Mouse (Mus musculus): ENCODE measurements around the gene Rgmb.
A peak's percentile ranks its signal among the peaks of the same experiment; 100 is the strongest.

Gene Rgmb

DNA sequence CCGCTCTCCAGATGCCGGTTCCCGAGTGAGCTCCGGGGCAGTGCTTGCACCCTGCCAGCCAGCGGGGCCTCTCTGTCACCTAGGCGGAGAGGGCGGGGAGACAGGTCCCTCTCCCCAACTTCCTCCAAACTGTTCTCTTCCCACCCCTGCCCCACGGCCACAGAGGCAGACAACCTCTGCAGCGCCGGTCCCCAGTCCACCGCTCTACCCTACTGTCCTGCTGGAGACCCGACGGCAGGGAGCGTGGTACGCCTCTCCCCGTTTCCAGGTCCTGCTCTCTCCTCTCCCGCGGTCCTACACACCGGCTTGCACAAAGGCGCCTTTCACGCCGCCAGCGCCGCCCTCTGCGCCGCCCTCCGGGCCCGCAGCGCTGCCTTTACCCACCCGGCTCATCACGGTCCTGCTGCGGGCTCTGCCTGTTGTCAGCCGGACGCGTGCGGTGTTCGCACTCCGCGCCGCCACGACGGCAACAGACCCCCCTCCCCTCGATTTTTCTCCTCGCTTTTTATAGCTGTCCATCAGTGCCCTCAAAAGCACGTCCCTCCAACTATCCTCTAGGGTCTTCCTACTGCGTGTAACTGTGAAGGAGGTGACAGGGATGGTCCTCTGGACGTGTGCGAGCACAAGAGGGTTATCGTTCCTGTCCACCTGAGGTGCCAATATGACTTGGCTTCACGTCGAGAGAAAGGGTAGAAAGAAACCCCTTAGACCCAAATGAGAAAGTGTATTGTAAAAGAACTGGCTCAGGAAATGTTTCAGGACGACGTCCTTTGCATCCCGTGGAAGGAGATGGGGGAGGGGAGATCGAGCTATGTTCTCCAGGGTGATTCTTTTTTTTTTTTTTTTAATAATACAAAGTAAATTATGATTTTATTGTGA lies at the start of gene Rgmb:
Rgmb (minus strand) TSS at position 274 of the 879 bp plus-strand sequence.
- no peak for DNase-seq

DNA sequence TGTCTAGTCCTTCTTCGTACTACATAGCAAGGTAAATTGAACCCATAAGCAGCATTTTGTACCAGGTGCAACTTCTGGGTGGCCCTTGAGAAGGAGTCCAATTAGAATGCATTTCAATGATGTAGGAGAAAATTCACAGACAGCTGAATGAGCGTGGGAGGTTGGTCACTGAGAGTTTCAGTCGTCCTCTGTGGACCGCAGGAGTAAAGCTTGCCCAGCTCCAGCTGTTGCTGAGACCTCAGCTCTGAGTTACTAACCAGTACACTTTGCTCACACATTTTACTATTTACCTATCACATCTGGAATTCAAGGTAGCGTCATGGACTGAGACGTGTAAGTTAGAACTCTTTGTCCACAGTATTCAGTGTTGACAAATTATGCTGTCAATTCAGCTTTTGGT lies 43.9 kb upstream of the Rgmb start:
- no peak for DNase-seq

DNA sequence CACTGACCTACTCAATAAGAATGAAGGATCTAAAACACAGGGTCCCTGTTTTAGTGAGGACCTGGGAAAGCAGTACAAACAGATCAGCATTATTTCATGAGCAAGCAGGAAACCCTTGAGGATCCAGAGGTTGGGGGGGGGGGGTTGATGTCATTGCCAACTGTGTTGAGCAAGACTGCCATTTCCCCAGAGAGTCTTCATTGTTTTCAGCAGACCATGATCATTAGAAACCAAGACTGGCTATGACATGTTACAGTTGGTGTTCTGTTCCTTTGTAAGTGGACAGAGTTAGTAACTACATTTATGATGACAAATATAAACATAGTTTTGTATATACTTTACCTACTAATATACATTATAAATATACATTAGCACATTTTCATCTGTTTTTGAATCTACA lies 41.3 kb upstream of the Rgmb start:
- no peak for DNase-seq

DNA sequence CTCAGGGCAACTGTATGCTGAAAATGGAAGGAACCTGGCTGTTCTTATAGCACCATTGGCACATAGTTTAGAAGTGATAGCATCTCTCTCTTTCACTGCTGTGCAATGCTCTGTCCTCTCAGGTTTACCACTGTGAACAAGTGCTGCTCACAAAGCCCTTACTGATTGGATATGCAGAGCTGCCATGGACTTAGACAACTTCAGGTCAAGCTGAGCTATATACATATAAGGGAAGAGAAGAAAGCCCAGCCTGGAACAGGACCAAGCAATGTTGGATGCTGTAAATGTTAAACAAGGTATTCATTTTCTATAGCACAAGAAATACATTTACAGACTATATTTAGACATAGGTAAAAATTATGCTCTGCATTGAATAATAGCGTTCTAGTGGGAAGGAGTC lies 34.4 kb upstream of the Rgmb start:
- no peak for DNase-seq

DNA sequence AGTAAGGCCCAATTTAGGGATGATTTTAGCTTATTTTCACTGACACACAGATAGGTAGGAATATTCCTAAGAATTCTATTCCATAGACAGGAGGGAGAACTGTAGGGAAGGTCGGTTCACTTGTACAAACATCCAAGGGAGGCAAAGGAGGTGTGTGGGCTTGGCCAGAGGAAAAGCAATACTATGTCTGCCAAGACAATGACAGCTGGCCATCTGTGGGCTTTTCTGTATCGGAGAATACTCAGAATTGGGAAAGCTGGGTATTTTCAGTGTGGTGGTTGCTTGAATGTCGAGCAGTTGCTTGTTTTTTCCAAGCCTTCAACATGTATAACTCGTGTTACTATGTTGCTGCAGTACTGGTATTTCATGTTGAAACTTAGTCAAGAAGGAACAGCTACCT lies 31.5 kb upstream of the Rgmb start:
- DNase-seq = no peak

DNA sequence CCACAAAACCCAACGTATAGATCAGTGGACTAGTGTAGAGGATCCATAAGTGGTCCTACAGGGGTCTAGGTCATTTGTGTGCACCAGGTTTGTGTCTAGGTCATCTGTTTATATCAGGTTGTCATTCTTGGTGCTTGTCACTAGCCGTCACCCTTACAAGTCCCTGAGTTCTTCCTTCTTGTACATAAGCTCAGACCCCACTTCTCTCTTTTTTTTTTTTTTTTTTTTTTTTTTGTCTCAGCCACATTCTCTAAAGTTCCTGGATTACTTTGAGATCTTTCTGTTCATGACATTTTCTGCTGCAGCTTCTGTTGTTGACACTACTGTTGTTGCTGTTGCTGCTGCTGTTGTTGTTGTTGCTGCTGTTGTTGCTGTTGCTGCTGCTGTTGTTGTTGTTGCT lies 22.3 kb upstream of the Rgmb start:
- DNase-seq = no peak

DNA sequence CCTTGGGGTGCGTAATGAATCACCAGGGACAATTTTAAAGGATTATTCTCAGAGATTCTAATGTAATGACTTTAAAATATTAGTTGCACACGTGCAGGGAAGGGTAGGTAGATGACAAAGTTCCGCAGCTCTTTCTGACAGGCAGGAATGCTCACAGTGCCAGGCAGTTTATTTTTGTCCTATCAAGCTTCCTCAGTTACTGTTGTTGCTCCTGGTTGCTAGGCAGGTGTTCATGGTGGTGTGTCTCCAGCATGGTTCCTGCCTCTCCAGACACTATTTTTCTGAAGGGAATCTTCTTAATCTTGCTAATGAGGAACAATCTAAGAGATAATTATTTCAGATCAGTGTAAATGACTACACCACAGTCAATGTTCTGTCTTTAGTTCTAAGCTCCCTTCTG lies 19.7 kb upstream of the Rgmb start:
- no peak for DNase-seq

DNA sequence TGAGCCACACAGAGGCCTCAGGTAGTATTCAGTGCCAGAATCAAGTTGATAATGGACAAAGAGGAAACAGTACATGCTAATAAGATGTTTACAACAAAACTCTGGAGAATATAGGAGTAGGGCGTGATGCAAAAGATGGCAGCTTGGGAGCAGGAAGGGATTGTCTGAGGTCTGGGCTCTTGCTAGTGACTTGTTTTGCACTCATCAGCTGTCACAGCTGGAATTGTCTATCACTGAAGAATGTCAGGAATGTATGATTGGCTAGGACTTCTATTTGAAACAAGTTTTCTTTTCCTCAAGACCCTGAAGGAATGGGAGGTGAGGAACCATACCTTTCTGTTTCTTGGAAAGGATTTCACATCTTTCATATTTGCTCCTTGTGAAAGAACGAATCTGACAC lies 10.6 kb upstream of the Rgmb start:
- DNase-seq = no peak

DNA sequence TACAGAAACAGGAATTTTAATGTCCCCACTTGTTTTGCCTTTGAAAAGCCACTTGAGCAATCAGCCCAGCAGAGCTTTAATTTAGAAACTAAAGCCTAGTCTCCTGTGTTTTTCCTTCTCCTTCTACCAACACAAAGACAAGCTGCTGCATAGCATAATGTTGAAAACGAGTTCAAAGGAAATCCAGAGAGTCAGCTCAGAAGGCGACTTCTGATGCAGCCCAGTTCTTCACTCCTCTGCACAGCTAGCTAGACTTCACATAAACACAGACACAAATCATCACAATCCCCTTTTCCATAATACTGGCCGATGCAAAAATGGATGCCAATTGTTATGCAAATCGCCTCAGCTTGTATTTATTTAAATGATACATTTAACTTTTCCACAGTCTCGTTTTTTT lies 1.6 kb upstream of the Rgmb start:
- no peak for DNase-seq

DNA sequence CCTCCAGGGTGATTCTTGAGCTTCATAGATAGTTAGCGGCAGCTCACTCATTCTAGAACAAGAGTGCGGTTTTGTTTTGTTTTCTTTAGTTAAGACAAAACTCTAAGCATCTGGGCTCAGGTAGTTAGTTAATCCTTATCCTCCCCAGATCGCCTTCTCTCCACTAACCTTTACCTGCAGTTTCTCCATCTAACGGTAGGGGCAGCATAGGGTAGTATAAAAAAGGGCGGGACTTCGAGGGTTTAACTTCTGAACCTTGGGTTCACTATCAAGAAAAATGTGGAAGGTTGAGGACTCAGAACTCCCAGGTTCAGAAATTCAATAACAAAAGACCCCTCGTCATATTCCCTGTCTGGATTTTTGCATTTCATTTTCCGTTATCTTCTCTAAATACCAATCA lies 971 bp upstream of the Rgmb start:
- DNase-seq = peak in 1 of 2 experiments; percentile 62

DNA sequence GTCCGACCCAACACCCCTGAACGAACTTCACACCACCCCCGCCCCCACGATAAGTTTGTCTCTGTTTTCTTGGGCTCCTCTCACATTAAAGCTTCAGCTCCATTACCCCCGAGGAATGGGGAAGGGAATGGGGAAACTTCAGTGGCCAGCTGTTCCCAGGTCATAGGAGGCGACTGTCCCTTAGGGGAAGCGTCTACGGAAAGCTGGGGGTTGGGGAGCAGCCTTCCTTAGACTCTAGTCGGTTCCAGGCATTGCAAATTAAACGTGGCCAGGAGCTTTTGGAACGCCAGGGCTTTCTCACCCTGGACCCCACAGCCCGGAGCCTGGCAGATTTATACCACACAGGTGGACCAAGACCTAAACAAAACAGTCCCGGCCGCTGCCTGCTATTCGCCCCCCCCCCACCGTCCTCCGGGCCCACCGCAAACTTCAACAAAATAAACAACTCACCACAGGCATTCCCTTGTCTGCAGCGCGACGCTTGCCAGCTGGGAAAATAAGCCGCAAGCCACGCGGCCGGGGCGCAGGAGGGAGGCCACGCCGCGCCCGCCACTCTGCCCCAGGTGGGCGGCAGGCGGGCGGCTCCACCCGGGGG lies 571 bp downstream of the Rgmb start:
- DNase-seq = no peak

DNA sequence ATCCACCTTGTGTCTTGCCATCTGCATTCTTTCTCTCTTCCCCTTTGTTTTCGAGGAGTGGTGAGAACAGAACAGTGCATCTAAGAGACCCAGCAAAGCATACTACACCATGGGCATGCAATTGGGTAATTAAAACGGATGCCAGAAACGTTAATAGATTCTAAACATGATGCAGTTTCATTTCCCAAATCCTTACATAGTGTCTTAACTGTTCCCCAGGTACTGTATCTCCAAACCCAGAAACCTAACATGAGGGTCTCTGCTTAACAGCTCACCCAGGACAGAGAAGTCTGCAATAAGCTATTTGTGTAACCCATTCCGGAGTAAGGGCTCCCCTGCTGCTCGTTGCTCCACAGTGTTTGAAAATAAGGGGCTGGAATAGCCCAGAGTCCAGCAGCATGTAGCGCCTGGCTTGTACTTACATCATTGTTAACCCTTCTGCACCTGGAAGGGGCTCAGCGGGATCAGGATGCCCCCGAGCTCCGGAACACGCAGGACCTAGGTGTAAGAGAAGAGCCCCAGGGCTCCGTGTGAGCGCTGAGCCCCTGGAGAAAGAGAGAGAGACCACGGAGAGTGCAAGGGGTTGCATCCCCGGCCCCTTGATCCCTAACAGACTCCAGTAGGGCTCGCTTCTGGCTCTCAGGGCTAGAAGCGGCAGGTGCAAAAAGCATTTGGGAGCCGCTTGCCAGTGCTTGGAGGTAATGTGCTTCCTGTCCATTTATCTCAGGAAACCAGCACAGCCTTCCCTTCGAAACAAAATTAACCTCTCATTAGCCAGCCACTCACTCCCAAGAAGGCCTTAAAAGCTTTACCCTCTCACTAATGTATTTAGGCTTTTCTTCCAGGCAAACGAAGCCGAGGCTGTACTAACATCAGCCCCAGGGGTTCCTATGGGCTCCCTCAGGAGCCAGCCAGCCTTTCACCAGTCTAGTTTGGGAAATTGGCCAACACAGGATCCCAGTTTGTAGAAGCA lies 1.4 kb downstream of the Rgmb start:
- no peak for DNase-seq

DNA sequence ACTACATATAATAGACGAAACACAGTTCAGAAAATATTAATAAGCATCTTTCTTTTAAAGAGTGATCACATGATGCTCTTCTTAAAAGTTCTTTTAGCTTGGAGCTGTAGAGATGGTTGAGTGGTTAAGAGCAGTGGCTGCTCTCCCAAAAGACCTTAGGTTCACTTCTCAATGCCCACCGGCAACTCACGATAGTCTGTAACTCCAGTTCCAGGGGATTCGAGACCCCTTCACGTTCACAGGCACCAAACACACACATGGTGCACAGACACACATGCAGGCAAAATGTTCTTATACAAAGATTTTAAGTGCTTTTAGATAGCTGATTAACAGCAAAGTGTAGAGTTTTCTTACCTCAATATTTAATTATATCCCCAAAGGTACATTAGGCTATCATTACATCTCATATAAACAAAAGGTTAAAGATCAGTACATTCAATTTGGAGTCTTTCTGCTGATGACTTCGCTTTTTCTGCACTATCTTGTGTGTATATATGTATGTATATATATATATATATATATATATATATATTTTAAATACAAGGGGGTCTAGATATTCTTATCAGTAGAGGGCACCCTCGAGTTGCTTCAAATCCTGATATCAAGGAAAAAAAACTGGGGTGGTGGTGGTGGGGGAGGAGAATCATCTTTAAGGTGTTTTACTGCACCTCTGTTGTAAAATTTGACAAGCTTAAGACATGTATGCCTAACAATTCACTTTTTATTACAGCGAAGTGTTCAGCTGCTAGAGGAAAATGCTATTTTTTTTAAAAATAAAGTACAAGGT lies 2.5 kb downstream of the Rgmb start:
- DNase-seq = no peak

DNA sequence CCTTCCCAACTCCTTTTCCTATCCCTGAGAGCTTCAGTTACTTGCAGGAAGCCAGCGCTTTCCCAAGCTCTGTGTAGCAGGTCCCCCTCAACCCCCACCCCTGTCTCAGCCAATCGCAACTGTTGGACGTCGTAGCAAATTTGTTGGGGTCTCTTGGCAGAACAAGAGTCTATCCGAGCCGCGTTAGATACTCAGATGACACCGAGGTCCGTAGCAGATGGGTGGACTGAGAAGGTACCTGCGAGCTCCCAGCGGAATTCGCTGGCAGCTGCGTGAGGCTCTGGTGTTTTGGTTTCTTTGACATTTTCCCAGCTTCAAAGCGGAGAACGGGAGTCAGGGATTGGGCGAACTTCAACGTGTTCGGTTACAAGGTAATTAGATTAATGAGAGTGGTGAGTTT lies 3.9 kb downstream of the Rgmb start:
- DNase-seq = no peak

DNA sequence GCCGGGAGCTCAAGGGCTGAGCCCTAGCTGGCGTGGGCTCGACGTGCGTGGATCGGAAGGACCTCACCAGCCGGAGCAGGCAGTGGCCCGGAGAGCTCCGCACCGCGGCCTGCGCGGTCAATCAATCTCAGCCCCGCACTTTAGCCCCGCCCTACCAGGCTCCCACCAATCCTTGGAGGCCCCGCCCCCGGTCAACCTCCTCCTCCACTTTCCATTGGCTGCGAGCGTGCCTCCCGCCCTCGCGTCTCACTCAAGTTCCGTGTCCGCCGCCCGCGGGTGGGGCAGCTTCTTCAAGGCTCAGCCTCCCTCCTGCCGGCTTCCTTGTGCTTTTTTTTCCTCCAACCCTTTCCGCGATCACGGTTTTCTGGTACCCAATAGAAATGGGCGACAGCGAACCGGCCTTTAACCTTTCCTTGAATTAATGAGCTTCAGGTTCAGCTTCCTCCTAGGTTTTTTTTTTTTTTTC lies 4.4 kb downstream of the Rgmb start:
- peak; percentile 100 for DNase-seq

DNA sequence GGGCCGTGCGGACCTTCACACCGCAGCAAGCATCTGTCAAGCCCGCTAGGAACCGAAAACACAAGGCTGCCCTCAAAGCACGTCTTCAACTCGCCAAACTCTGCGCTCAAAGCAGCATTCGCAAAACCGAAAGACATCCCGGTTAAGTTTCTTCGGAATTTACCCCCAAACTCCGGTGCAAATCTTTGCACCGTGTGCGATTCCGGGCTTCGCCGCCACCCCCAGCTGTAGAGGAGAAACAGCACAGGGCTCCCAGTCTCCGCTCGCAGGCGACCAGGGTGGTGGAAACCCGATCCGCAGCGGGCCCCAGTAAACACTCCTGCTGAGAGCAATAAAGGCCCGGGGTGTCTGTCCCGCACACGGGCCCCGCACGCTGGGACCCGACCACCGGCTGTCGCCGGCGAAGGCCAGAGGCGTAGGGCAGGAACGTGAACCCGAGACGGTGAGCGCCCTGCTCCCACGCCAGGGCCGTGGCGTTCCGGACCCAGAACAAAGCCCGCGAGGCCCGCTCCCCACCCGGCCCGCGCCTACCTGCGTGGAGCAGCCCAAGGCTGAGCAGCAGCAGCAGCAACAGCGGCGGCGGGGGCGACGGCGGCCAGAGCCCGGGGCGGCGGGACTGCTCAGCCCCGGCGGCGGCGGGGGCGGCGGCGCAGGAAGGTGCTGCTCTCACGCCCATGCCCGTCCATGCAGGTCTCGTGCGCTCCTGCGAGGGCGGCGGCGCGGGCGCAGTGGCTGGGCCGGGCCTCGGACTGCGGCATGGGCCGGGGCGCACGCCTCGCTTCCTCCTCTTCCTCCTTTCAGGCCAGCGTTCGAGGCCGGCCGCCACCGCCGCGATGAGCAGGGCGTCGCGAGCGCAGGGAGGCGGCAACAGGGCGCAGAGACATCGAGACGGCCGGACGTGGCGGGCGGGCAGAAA lies 5.1 kb downstream of the Rgmb start:
- DNase-seq = peak in 1 of 2 experiments; percentile 49

DNA sequence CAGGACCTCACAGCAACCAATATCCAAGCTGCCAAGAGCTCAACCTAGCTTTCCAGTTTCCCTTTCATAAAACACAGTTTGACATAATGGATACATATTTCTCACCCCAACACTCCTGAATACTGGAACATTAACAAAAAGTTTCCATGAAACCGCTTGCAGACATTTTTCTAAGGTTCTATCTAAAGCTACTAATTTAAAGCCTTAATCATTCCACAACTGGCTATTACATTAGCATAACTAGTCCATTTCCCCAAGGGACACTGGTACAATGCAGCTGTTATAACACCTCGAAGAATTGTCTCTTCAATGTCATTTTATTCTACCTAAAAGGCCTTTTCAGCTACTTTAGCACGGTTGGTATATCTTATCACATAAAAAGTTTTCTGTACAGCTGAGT lies 6.0 kb downstream of the Rgmb start:
- no peak for DNase-seq

DNA sequence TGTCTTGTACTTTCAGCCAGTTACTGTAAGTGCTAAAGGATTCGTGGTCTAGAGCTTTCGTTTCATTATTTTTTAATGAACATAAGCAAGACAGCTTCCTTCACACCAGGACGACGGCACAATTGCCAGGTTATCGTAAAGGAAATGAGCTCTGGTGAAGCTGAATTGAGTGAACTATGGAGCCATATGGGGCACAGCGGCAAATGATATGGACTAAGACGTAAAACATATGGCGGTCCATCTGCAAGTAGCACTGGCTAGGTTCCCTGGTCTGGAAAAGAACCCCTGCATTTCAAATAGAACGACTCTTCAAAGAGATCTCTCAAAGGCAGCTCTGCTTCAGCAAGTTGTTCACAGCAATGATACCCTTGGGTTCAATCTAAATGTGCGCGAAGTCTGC lies 6.5 kb downstream of the Rgmb start:
- DNase-seq = no peak

DNA sequence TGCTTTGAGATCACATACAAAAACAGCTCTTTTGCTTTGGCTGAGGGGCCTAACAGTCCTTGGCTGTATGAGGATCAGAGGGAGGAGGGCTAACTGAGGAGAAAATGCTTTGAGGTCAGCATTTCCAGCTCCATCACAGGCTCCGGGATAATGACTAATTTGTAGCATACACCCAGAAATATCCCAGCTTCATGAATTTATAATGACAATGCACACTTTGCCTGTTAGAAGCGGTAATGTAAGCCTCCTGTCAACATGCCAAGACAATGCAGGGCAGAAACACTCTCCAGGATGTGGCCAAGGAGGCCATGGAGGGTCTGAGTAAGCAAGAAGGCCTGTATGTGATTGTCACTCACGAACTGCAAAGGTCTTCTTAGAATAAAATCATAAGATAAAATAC lies 7.0 kb downstream of the Rgmb start:
- no peak for DNase-seq

DNA sequence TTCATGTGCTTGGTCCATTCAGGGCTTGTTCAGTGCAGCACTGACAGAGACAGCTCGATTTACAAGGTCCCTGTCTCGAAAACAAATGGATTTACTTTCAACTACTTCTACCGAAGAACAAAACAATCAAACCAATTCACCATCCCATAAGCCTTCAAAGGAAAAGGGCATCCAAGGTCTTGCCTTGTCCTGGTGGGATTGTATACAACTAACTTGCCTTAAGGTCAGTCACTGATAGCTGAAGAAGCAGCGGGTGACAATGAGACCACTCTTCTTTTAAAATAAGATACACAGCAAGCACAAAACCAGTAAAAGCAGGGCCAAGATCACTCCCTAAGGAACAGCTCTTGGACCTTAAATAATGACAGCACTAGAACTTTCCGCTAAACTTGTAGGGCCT lies 7.6 kb downstream of the Rgmb start:
- DNase-seq = no peak

DNA sequence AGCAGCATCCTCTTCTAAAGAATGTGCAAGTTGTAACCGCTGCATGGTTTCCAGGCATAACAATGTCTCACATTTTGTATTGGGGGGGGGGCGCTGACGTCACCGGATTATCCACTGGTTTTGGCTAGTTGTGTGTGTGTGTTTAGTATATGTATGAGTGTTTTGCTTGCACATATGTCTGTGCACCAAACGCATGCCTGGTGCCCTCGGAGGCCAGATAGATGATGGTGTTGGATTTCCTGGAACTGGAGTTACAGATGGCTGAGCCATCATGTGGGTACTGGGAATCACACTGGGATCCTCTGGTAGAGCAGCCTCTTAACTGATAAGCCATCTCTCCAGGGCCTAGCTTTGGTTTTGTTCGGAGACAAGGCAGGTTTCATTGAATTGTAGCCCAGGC lies 8.5 kb downstream of the Rgmb start:
- no peak for DNase-seq

All from lung, adult 18-20 months (tissue).